Mouse (Mus musculus) liver, adult 2 months (tissue): Measurements from ENCODE around the gene Fndc3b. TPM values are rescaled to one million over a fixed set of nuclear protein-coding genes. Genes with fewer than 3 reads are reported as not detected.

Experiments
- DNase-seq: peaks from one replicate; pipeline ENCODE4 v3.0.0-alpha.2; 2011; ENCODE audit warnings: low read depth, low spot score; ENCODE audit errors: extremely low read depth
- H3K27ac ChIP-seq: fragments of 200-500 bp; replicated peaks from 2 replicates; pipeline ENCODE4 v1.5.1; 2012; ENCODE audit warnings: low read depth, mild to moderate bottlenecking, control low read depth, inconsistent platforms, low read length; ENCODE audit not compliant: insufficient read depth
- H3K27me3 ChIP-seq: fragments of 200-500 bp; 2 replicates; pipeline ENCODE4 v1.6.1; 2012; ENCODE audit warnings: mild to moderate bottlenecking, moderate library complexity, low read length, inconsistent platforms; ENCODE audit not compliant: control insufficient read depth, insufficient read depth
- H3K36me3 ChIP-seq: fragments of 200-500 bp; 2 replicates; pipeline ENCODE4 v1.6.1; 2012; ENCODE audit warnings: low read length, inconsistent platforms; ENCODE audit not compliant: control insufficient read depth, insufficient read depth
- H3K4me1 ChIP-seq: fragments of 200-500 bp; 2 replicates; pipeline ENCODE4 v1.6.1; 2011; ENCODE audit warnings: low read length; ENCODE audit not compliant: control insufficient read depth, insufficient read depth
- H3K4me3 ChIP-seq: fragments of 200-500 bp; 2 replicates; pipeline ENCODE4 v1.5.1; 2011; ENCODE audit warnings: low read depth, mild to moderate bottlenecking, control low read depth, low read length, moderate library complexity; ENCODE audit not compliant: insufficient read depth
- H3K79me2 ChIP-seq: fragments of 200-500 bp; 2 replicates; pipeline ENCODE4 v1.6.1; 2012; ENCODE audit warnings: inconsistent platforms, mild to moderate bottlenecking, low read length, moderate library complexity; ENCODE audit not compliant: control insufficient read depth, insufficient read depth
- H3K9ac ChIP-seq: fragments of 200-500 bp; 2 replicates; pipeline ENCODE4 v1.6.1; 2012; ENCODE audit warnings: low read depth, mild to moderate bottlenecking, control low read depth, inconsistent platforms, low read length
- CTCF ChIP-seq: fragments of 200-500 bp; IDR thresholded peaks from 2 replicates; pipeline ENCODE4 v1.5.1; 2011; ENCODE audit warnings: low read depth, low read length, control low read depth
- POLR2A ChIP-seq: fragments of 200-500 bp; IDR thresholded peaks from 2 replicates; pipeline ENCODE4 v1.6.1; 2011; ENCODE audit warnings: low read length, control low read depth; ENCODE audit not compliant: insufficient read depth; ENCODE audit errors: extremely low read depth
- WGBS: fragments of 180-500 bp; shearing (Covaris S2); methylation state at CpG from one replicate; pipeline ENCODE4 v1.1.7; 2018; 5-methylcytosine and 5-hydroxymethylcytosine counted together
- polyA plus RNA-seq: library from polyadenylated mRNA; depleted of rRNA; stranded (reverse); fragments of >200 nt; gene quantifications from 2 replicates; pipeline ENCODE4 v1.2.3, GENCODE M21; 2012
- total RNA-seq: library from RNA; depleted of rRNA; stranded (reverse); fragments of >200 nt; gene quantifications from 2 replicates; pipeline ENCODE4 v1.2.3, GENCODE M21; 2014

The Fndc3b gene
- total and polyA plus RNA-seq, 2 experiments, result 3.3 to 9.4 TPM

DNA sequence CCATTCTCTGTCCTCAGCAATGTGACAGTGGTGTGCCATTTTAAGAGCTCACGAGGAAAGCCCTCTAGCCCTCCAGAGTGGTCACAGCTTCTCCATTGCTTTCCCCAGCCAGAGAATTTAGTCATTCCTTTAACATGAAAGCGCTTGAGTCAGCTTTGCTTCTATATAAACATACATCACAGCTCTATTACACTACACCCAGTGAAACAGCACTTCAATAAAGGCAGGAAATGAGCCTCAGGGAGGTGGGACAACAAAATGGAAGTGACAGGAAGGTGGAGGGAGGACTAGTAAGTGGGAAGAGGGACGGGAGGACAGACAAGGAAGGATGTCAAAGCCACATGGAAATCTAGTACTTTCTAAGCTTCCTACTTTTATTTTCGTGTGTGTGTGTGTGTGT is 88.7 kb downstream of the Fndc3b start:
- H3K27me3 ChIP-seq, result no peaks in the 10 kb centered on the region
- peaks cover 10% of the 10 kb centered on the region for H3K4me1 ChIP-seq
- WGBS, result 82% methylated on average over 4 of the region's 4 CpGs
- no peak overlapping the region for H3K27ac ChIP-seq
- H3K36me3 ChIP-seq, result no peaks in the 10 kb centered on the region
- DNase-seq, result no peak
- no peak for TF ChIP-seq CTCF
- no peak for TF ChIP-seq POLR2A
- H3K79me2 ChIP-seq, result peaks cover 14% of the 10 kb centered on the region; the same call in 1 of the 2 replicates
- no peak overlapping the region for H3K9ac ChIP-seq
- H3K4me3 ChIP-seq, result no peak overlapping the region

DNA sequence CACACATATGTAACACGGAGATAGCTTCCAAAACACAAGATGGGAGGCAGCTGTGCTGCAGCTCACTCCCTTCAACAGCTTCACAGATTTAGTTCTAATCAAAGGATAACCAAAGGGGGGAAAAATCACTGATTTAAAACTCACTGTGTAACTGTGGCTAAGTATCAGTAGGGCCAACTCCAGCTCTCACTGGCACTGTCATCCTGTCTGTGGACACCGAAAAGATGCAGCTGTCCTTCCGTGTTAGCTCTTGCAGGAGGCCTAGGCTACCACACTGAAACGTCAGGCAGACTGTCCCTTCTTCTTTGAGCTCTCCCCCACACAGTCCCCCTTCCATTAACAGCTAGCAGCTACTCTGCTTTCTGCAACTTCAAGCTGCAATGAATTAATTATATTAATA is 89.9 kb downstream of the Fndc3b start:
- 87% methylated on average over 4 of the region's 4 CpGs for WGBS
- no peak for DNase-seq
- no peak for TF ChIP-seq POLR2A
- no peak for TF ChIP-seq CTCF
- Histone ChIP-seq H3K9ac (no peak overlapping the region), H3K36me3 (no peaks in the 10 kb centered on the region), H3K27me3 (no peaks in the 10 kb centered on the region), H3K4me1 (peaks cover 17% of the 10 kb centered on the region), H3K27ac (no peak overlapping the region), H3K4me3 (no peak overlapping the region), H3K79me2 (peaks cover 9% of the 10 kb centered on the region; the same call in 1 of the 2 replicates)

GRCm38 (mm10) chr3:27617733-27618132 is 93.4 kb downstream of the Fndc3b start:
- no peaks in the 10 kb centered on the region for H3K27me3 ChIP-seq
- H3K4me3 ChIP-seq, result no peak overlapping the region
- no peak for DNase-seq
- H3K36me3 ChIP-seq, result no peaks in the 10 kb centered on the region
- TF ChIP-seq POLR2A (no peak), CTCF (no peak)
- WGBS, result 74% methylated on average over 9 of the region's 9 CpGs
- no peak overlapping the region for H3K9ac ChIP-seq
- peaks cover 6% of the 10 kb centered on the region; the same call in 1 of the 2 replicates for H3K79me2 ChIP-seq
- peaks cover 18% of the 10 kb centered on the region for H3K4me1 ChIP-seq
- peak overlapping the region; percentile 37; the same call in 1 of the 2 replicates for H3K27ac ChIP-seq

DNA sequence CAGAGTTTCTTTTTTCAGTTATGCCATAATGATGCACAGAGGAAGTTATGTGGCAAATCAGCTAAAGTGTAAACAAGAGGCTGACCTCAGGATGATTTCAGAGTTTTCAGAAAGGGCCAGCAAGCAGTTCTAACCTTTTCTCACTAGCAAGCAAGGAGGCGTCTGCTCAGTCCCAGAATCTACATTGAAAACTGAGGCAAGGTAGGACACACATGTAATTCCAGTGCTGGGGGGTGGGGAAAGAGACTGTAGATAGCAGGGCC is 93.9 kb downstream of the Fndc3b start:
- H3K36me3 ChIP-seq, result no peaks in the 10 kb centered on the region
- DNase-seq, result no peak
- peaks cover 11% of the 10 kb centered on the region; the same call in 1 of the 2 replicates for H3K79me2 ChIP-seq
- 0% methylated on average over 1 of the region's 1 CpGs for whole genome bisulfite sequencing
- no peak overlapping the region for H3K4me3 ChIP-seq
- H3K27ac ChIP-seq, result peak overlapping the region; percentile 37
- H3K27me3 ChIP-seq, result no peaks in the 10 kb centered on the region
- H3K9ac ChIP-seq, result no peak overlapping the region
- peaks cover 20% of the 10 kb centered on the region for H3K4me1 ChIP-seq
- no peak for TF ChIP-seq CTCF
- TF ChIP-seq POLR2A, result no peak

DNA sequence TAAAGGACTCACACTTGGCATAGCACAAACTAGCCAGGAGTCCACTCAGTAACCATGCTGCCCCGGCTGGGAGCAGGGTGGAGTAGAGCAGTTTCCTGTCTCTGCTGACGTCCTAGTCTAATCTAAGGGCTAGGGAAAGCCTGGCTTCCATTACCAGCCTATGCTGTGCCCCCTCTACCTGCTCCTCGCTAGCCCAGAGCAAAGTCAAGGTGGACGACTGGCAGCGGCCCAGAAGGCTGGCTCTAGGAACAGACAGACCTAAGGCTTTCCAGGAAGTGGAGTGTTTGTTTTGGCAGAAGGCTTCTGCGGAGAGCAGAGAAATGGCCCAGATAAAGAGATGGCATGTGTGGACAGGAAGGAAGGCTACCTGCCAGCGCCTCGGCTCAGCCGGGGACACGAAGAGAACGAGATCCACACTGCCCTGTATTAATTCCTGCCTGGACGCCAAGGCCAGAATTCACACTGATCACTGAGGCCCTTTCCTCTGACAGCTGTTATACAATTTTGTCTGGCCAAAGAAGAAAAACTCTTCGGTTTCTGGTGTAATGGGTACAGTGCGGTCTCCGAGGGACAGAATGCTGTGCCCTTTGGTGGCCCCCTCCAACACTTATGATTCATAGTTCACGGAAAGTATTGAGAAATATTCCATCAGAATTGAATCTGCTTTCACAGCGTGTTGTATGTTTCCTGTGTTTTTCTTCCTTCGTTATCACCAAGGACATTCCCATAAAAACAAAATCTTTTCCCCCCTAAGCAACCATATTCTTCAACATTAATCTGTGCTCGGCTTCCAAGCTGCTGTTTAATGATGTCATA is 94.5 kb downstream of the Fndc3b start:
- peaks cover 21% of the 10 kb centered on the region for H3K4me1 ChIP-seq
- no peaks in the 10 kb centered on the region for H3K27me3 ChIP-seq
- 4% methylated on average over 19 of the region's 19 CpGs for WGBS

GRCm38 (mm10) chr3:27615479-27615878 is 95.6 kb downstream of the Fndc3b start:
- Histone ChIP-seq H3K79me2 (peaks cover 11% of the 10 kb centered on the region; the same call in 1 of the 2 replicates), H3K27me3 (no peaks in the 10 kb centered on the region), H3K27ac (no peak overlapping the region), H3K36me3 (no peaks in the 10 kb centered on the region), H3K4me3 (no peak overlapping the region), H3K4me1 (peaks cover 21% of the 10 kb centered on the region), H3K9ac (no peak overlapping the region)
- WGBS, result 77% methylated on average over 8 of the region's 8 CpGs
- DNase-seq, result no peak
- TF ChIP-seq POLR2A (no peak), CTCF (no peak)

More for the DNA sequence above, 94.5 kb downstream of the Fndc3b start:
- H3K79me2 ChIP-seq, result peaks cover 11% of the 10 kb centered on the region; the same call in 1 of the 2 replicates
- H3K4me3 ChIP-seq, result no peak overlapping the region
- no peak overlapping the region; the same call in 1 of the 2 replicates for H3K9ac ChIP-seq
- TF ChIP-seq POLR2A (no peak), CTCF (no peak)
- DNase-seq, result peak; percentile 93
- H3K27ac ChIP-seq, result peak overlapping the region; percentile 57
- no peaks in the 10 kb centered on the region for H3K36me3 ChIP-seq
